Mouse (Mus musculus): Measurements from ENCODE around the gene Zcrb1.

Gene Zcrb1

GRCm38 (mm10) chr15:93368558-93368957 lies 29.6 kb downstream of the Zcrb1 start:
- no peak for DNase-seq

GRCm38 (mm10) chr15:93365561-93365960 lies 32.6 kb downstream of the Zcrb1 start:
- DNase-seq, result no peak

GRCm38 (mm10) chr15:93358346-93359095 lies 39.6 kb downstream of the Zcrb1 start:
- DNase-seq, result no peak

- no peak for DNase-seq
Measured at GRCm38 (mm10) chr15:93340630-93341379, 57.3 kb downstream of the Zcrb1 start.

GRCm38 (mm10) chr15:93336925-93337761 lies 61.0 kb downstream of the Zcrb1 start, which contains the start of gene Yaf2:
Gene Yaf2 (minus strand): TSS chr15:93336935.
- peak; percentile 87 for DNase-seq

GRCm38 (mm10) chr15:93336658-93336924 lies 61.5 kb downstream of the Zcrb1 start:
- no peak for DNase-seq

All from thymus, postnatal 25 days (tissue).